Mouse (Mus musculus) spleen, adult 2 months (tissue): ENCODE measurements around the gene Itgb1bp1. TPM values are rescaled to one million over a fixed set of nuclear protein-coding genes. Genes with fewer than 3 reads are reported as not detected.

Experiments used
- DNase-seq, 2 experiments: peaks; one replicate each; pipeline versions ENCODE4 v3.0.0 to v3.0.0-alpha.2; 2012 to 2021; ENCODE audit warnings: low spot score in 2 of 2, low read depth in 1 of 2
- H3K27ac ChIP-seq: fragments of 200-500 bp; 2 replicates; pipeline ENCODE4 v1.5.1; 2012; ENCODE audit warnings: low read length, inconsistent platforms; ENCODE audit not compliant: insufficient read depth
- H3K27me3 ChIP-seq: fragments of 200-500 bp; 2 replicates; pipeline ENCODE4 v1.6.1; 2012; ENCODE audit warnings: mild to moderate bottlenecking, moderate library complexity, low read length, inconsistent platforms; ENCODE audit not compliant: control insufficient read depth, insufficient read depth
- H3K36me3 ChIP-seq: fragments of 200-500 bp; 2 replicates; pipeline ENCODE4 v1.6.1; 2012; ENCODE audit warnings: mild to moderate bottlenecking, low read length, inconsistent platforms; ENCODE audit not compliant: control insufficient read depth, insufficient read depth
- H3K4me1 ChIP-seq: fragments of 200-500 bp; 2 replicates; pipeline ENCODE4 v1.6.1; 2011; ENCODE audit warnings: inconsistent platforms; ENCODE audit not compliant: control insufficient read depth, insufficient read depth, insufficient read length
- H3K4me3 ChIP-seq: fragments of 200-500 bp; 2 replicates; pipeline ENCODE4 v1.5.1; 2011; ENCODE audit warnings: mild to moderate bottlenecking, inconsistent platforms; ENCODE audit not compliant: insufficient read depth, insufficient read length; ENCODE audit errors: extremely low read depth
- CTCF ChIP-seq: fragments of 200-500 bp; IDR thresholded peaks from 2 replicates; pipeline ENCODE4 v1.5.1; 2011; ENCODE audit warnings: mild to moderate bottlenecking, inconsistent platforms; ENCODE audit not compliant: insufficient read depth, insufficient read length, insufficient replicate concordance; ENCODE audit errors: extremely low read depth
- POLR2A ChIP-seq: fragments of 200-500 bp; IDR thresholded peaks from 2 replicates; pipeline ENCODE4 v1.6.1; 2011; ENCODE audit warnings: low read depth, low read length, inconsistent platforms
- WGBS: fragments of 180-500 bp; shearing (Covaris S2); methylation state at CpG from one replicate; pipeline ENCODE4 v1.1.7; 2018; 5-methylcytosine and 5-hydroxymethylcytosine counted together
- polyA plus RNA-seq: library from polyadenylated mRNA; depleted of rRNA; stranded (reverse); fragments of >200 nt; gene quantifications from 2 replicates; pipeline ENCODE4 v1.2.3, GENCODE M21; 2012

Gene Itgb1bp1
- polyA plus RNA-seq, 1 experiment: 7.1 TPM

DNA sequence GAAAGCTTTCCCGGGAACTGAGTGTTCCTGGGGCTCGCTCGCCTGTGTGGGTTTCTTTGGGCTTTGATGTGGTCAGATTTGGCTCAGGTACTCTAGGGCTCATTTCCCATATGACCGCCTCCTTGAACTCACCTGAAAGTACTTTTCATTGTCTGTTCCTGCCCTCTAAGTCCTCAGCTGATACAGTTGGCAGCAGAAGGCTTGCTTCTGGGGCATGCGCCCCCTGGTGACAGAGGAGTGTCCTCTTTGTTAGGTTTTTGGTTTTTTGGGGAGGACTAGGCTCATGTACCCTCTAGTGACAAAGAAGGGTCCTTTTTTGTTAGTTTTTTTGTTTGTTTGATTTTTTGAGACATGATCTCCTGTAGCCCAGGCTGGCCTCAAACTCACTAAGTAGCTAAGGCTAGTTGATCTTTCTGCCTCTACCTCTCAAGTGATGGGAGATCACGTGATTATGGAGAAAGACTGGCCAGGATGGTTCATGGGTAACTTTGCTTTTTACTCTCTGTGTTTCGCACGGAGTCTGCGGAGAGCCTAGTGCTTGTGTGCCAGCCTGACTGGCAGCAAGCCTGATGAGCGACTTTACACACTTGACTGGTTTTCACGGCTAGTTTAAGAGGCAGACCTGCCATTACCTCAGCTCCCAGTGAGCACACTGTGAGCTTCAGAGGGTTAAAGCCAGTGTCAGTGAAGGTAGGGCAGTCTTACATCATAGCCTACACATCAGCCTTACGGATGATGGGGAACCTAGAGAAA lies 32.2 kb upstream of the Itgb1bp1 start:
- 79% methylated on average over 12 of the region's 12 CpGs for WGBS

DNA sequence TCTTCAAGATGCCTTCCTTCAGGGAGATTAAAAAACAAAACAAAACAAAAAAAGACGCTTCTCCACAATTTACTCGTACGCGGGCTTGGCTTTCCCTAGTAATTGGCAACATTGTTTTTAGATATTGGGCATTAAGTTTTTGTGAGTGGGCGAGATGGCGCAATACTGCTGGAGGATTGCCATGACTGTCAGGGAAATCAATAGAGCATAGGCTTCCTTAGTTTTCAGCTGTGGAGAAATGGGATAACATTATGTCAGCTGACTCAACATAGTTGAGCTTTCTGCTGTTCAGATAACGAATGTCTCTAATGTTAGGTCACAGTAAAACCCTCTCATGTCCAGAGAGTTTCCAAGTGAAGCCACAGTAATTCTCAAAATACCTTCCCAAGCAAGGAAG lies 30.8 kb upstream of the Itgb1bp1 start:
- TF ChIP-seq POLR2A (no peak), CTCF (no peak)
- 53% methylated on average over 7 of the region's 7 CpGs for WGBS
- peaks cover 23% of the 10 kb centered on the region for H3K36me3 ChIP-seq
- no peak overlapping the region for H3K27ac ChIP-seq
- peak overlapping the region; percentile 97; the same call in 1 of the 2 replicates for H3K4me3 ChIP-seq
- no peak for DNase-seq
- no peaks in the 10 kb centered on the region; the same call in 1 of the 2 replicates for H3K4me1 ChIP-seq
- no peaks in the 10 kb centered on the region for H3K27me3 ChIP-seq

More for the DNA sequence above, 32.2 kb upstream of the Itgb1bp1 start:
- Histone ChIP-seq H3K36me3 (peaks cover 26% of the 10 kb centered on the region), H3K27ac (no peak overlapping the region), H3K4me3 (no peak overlapping the region), H3K4me1 (no peaks in the 10 kb centered on the region; the same call in 1 of the 2 replicates), H3K27me3 (no peaks in the 10 kb centered on the region)
- TF ChIP-seq POLR2A: no peak
- peak; percentile 82; the same call in 1 of the 2 replicates for TF ChIP-seq CTCF
- DNase-seq: peak; percentile 63 to 81

DNA sequence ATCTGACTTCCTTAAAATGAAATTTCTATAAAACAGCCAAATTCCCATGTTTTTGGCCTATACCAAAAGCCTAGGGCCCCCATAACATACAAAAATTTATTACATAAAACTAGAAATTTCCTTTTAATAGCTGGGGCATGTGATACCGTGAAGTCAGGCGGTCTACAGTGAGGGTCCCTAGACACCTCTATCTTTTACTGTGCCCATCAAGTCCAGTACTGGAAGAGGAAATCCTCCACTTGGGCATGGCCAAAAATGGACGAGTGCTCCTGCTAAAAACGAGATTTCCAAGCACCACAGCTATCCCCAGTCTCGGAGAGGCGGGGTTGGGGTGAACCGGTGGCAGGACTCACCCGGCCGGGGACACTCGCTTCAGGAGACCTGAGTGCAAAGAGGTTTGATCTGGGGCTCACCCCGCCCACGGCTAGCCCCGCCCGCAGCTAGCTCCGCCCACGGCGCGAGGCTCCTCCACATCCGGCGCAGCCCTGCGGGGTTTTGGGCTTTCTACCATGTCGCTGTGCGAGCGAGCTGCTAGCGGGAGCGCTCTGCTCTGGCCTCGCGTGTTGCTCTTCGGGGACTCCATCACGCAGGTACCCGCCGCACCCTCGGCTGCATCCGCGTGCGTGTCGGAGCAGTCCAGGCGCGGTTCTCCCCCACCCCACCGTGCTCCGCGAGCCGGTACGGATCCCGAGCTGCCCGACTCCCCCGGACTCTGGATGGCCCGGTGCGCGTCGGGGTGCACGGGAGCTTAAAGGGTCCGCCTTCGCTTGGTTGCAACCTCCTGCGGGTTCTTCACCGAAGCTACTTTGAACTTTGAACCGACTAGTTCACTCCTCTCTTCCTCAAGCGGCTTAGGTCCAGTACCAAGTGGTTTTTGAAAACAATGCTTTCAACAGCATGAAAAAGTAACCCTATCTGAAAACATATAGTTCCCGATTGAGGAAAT lies 30.1 kb upstream of the Itgb1bp1 start, which contains the start of gene Iah1:
TSS of gene Iah1 (plus strand) at position 467 of the 946 bp plus-strand sequence.
- H3K27me3 ChIP-seq: no peaks in the 10 kb centered on the region
- no peaks in the 10 kb centered on the region; the same call in 1 of the 2 replicates for H3K4me1 ChIP-seq
- H3K27ac ChIP-seq: peak within 1 kb of the TSS; percentile 95
- H3K36me3 ChIP-seq: peaks cover 23% of the 10 kb centered on the region
- TF ChIP-seq CTCF: no peak
- peak; percentile 81 for TF ChIP-seq POLR2A
- WGBS: 2% methylated on average over 59 of the region's 59 CpGs
- peak within 1 kb of the TSS; percentile 97 for H3K4me3 ChIP-seq
- peak; percentile 69 to 89 for DNase-seq

DNA sequence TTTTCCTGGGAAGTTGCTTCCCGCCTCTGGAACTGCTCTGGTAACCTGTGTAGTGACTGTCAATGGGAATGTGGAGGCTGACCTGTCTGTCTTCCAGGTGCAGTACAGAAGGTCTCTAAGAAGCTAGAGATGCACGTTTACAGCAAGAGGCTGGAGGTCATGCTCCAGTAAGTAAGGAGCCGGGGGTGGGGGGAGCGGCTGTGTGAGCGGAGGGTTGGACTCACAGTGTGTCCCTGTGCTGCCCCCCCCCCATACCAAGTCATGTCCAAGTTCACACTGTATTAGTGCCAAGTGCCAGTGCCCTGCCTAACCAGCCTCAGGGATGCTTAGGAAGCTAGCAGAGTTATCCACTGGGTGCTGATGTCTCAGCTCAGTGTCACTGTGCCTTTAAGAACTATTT lies 26.1 kb upstream of the Itgb1bp1 start:
- no peaks in the 10 kb centered on the region for H3K27me3 ChIP-seq
- peaks cover 40% of the 10 kb centered on the region for H3K36me3 ChIP-seq
- no peak overlapping the region for H3K4me3 ChIP-seq
- WGBS: 96% methylated on average over 5 of the region's 5 CpGs
- DNase-seq: no peak
- no peak for TF ChIP-seq CTCF
- TF ChIP-seq POLR2A: no peak
- no peak overlapping the region for H3K27ac ChIP-seq
- no peaks in the 10 kb centered on the region; the same call in 1 of the 2 replicates for H3K4me1 ChIP-seq

DNA sequence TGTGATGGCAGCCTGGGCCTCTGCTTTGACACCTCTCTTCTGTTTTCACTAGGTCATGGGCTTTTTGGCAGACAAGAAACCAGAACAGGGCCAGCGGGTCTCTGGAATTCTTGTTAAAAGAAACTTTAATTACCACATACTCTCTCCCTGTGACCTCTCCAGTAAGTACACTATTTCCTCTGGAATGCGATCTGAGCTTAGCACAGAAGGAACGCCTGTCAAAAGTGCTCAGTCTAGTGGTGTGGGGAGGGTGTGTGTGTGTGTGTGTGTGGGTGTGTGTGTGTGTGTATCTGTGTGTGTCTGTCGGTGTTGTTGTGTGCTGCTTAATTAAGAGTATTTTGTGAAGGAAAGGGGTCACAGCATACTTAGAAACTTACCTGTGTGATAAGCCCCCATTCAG lies 20.6 kb upstream of the Itgb1bp1 start:
- no peak for DNase-seq
- Histone ChIP-seq H3K4me1 (no peaks in the 10 kb centered on the region), H3K36me3 (peaks cover 58% of the 10 kb centered on the region), H3K27ac (no peak overlapping the region), H3K4me3 (no peak overlapping the region), H3K27me3 (no peaks in the 10 kb centered on the region)
- no peak for TF ChIP-seq CTCF
- TF ChIP-seq POLR2A: no peak
- 95% methylated on average over 4 of the region's 4 CpGs for WGBS

DNA sequence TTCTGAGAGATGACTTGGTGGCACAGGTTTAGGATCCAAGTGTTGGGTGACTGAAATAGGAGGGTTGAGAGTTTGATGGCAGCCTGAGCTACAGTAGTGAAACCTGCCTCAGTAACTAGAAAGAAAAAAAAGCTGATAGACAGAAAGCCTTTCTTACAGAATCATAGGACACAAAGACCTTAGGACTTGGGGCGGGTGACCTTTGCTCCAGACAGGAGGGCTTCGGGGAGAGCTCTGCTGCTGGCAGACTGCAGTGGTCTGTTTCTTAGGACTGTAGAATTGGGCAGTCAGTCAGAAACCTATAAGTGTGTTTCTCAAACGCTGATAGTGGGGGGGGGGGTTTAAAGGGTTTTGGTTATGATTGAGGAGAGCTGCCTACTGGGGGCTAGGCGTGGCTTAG lies 19.7 kb upstream of the Itgb1bp1 start:
- H3K4me1 ChIP-seq: no peaks in the 10 kb centered on the region
- H3K36me3 ChIP-seq: peaks cover 59% of the 10 kb centered on the region
- H3K4me3 ChIP-seq: no peak overlapping the region
- WGBS: 94% methylated on average over 4 of the region's 4 CpGs
- no peaks in the 10 kb centered on the region for H3K27me3 ChIP-seq
- no peak for DNase-seq
- TF ChIP-seq POLR2A: no peak
- no peak for TF ChIP-seq CTCF
- H3K27ac ChIP-seq: no peak overlapping the region
